Mouse (Mus musculus) layer of hippocampus, adult 11-12 months (tissue): Measurements from ENCODE around the gene Nudt19.
"Not testable (repeated sequence)": the region's sequence is repeated elsewhere in the genome, so short reads cannot be mapped to it uniquely, and the experiment has no call there.

Experiments used
- DNase-seq: peaks from one replicate; pipeline ENCODE4 v3.0.0; 2022; ENCODE audit warnings: low spot score

The Nudt19 gene

DNA sequence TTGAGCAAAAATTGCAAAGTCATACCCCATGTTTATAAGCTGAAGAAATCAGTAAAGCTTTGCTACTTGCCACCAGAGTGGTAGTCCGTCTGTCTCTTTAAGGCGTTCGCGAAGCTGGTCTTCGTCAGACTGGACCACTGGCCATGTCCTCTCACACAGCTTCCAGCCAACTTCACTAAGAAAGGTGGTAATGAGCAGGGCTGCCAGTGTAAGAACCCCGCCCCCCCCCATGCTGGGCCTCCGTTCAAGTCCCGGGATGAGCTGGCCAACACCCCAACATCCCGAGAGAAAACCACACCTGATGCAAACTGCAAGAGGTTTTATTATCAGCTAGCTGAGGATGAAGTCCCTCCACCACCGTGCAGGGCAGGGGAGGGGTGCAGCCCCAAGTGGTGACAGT is 8.8 kb upstream of the Nudt19 start:
- DNase-seq: not testable (repeated sequence)

- no peak for DNase-seq
Observed at GRCm38 (mm10) chr7:35564067-35564865, 8.2 kb upstream of the Nudt19 start.

- no peak for DNase-seq
Observed at GRCm38 (mm10) chr7:35563071-35563470, 7.0 kb upstream of the Nudt19 start.

DNA sequence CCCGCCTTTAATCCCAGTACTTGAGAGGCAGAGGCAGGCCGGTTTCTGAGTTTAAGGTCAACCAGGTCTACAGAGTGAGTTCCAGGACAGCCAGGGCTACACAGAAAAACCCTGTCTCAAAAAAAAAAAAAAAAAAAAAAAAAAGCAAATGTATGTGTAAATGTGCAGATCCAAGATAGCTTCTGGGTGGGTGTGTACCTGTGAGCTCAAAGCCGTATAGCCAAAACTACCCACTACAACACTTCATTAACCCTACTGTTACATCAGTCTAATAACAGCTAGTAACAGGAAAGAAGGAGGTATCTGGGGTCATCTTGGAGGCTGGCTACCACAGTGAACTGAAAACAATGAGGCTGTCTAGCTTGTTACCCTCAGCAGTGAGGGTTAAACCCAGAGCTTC is 3.7 kb upstream of the Nudt19 start:
- DNase-seq: no peak

DNA sequence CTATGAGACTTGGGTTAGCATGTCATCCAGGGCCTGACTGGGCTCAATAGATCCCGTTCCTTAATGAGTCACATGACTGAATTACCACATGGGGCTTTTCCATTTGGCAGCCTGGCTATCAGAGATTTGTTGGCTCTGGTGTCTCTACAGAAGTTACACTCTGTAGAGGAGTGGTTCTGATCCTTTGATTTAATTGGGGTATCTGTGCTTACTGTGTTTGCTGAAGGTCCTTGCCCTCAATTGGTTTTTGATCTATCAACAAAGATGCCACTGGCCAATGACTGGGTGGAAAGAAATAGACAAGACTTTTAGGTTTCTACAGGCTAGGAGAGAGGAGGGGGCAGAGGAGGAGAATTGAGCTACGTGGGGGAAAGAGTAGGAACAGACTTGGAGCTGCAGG is 2.6 kb upstream of the Nudt19 start:
- DNase-seq: no peak

DNA sequence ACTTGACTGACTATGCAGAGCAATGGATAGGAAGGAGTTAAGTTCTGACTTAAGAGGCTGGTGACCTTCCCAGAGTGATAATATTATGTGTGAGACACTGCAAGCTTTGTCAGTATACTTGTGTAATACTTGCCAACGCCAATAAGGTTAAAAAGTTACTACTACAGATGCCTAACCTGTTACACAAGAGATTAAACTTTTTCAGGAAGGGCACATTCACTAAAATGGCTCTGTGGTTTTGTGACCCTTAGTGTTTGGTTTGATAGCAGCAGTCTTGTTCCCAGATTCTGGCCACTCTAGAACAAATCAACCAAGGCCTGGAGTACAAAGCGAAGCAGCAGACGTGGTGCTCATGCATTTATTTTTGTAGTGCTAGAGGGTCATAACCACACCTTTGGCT is 1.5 kb upstream of the Nudt19 start:
- no peak for DNase-seq

GRCm38 (mm10) chr7:35556905-35557304 is 801 bp upstream of the Nudt19 start:
- DNase-seq: no peak

GRCm38 (mm10) chr7:35555224-35556204 is 590 bp downstream of the Nudt19 start:
- DNase-seq: peak; percentile 89

DNA sequence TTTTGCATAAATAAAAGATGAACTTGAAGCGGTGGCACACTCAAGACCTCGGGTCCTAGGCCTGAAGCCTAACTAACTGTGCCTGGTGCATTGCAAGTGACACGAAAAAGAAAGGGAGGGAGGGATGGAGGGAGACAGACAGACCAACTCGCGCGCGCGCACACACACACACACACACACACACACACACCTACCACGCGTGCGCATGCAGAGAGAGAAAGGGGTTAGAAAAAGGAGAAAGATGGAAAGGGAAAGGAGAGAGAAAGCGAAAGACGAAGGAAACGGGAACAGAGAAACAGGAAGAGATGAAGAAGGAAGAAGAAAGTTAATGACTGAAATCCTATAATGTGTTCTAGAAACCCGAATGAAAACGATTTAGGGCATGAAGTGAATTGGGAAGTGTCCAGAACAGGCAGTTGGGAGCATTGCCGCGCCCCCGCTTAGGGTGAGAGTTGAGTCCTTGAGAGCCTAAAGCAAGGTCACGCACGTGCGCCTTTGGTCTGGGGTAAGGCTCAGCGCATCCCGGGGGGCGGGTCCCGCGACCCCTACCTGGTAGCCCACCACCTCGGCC is 1.4 kb downstream of the Nudt19 start:
- peak; percentile 61 for DNase-seq

DNA sequence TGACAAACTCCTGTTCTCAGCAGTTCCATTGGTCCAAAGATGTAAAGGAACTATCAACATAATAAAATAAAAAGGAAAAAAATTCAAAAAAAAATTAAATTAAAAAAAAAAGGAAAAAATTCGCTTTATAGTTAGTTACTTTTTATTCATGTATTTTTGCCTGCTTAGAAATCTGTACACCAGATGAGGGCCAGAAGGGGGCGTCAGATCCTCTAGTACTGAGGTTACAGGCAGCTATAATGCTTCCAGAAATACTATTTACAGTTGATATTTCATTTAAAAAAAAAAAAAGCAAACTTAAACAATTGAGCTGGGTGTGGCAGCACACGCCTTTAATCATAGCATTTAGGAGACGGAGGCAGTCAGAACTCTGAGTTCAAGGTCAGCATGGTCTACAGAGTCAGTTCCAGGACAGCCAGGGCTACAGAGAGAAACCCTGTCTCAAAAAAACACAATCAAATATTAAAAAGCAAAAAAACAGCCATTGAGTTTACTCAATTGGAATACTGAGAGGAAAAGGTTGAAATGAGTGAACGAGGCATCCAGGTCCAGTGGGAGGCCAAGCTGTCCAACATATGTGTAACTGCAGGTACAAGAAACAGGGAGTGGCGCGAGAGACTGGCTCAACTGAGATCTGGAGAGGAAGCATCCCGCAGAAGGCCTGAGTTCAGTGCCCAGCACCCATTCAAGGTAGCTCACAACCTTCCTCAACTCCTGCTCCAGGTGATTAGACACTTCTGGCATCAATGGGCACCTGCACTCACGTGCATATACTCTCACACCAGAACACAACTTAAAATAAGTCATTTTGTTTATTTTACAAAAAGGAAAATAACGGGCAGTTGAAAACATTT is 2.1 kb downstream of the Nudt19 start:
- peak; percentile 46 for DNase-seq

- DNase-seq: peak; percentile 65
Observed at GRCm38 (mm10) chr7:35545881-35546280, 10.2 kb downstream of the Nudt19 start.

- DNase-seq: no peak
Observed at GRCm38 (mm10) chr7:35537562-35537961, 18.5 kb downstream of the Nudt19 start, which contains the start of gene Tdrd12. Tdrd12 (minus strand) TSS chr7:35537745.

GRCm38 (mm10) chr7:35535750-35536512 is 20.2 kb downstream of the Nudt19 start:
- no peak for DNase-seq

GRCm38 (mm10) chr7:35530544-35530943 is 25.6 kb downstream of the Nudt19 start:
- DNase-seq: not testable (repeated sequence)

DNA sequence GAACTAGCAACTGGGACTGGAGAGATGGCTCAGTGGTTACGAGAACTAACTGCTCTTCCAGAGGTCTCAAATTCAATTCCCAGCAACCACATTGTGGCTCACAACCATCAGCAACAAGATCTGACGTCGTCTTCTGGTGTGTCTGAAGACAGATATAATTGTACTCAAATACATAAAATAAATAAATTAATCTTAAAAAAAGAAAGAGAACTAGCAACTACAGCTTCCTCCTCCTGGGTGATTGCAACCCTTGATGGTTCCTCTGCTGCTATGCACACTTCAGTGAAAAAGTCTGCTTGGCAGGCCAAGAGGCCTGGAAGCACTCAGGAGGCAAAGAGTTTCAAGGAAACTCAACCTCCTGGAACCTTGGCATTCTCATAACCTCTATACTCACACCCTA is 26.1 kb downstream of the Nudt19 start:
- no peak for DNase-seq

DNA sequence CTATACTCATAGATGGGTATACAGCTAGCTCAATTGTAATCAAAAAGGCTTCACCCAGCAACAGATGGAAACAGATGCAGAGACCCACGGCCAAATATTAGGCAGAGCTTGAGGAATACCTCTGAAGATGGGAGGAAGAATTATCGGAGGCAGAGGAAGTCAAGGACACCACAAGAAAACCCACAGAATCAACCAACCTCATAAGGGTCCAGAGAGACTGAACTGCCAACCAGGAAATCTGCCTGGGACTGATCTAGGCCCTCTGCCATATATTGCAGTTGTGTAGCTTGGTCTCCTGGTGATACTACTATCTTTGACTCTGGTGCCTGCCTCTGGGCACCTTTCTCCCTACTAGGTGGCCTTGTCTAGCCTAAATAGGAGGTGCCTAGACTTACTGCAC is 29.3 kb downstream of the Nudt19 start:
- no peak for DNase-seq

GRCm38 (mm10) chr7:35501995-35502394 is 54.1 kb downstream of the Nudt19 start:
- DNase-seq: peak; percentile 13

- peak; percentile 22 for DNase-seq
Observed at GRCm38 (mm10) chr7:35497516-35497915, 58.6 kb downstream of the Nudt19 start.
